In genomic region chr7:45744387-45744786, GRCm38 (mm10) we compare ENCODE assay signal across 9 mouse cellular contexts. TPM values are rescaled to one million over a fixed set of nuclear protein-coding genes. Genes with fewer than 3 reads are reported as not detected.
DNase-seq lines count a peak whose midpoint lies in the region; ATAC-seq and TF ChIP-seq lines count a peak whose summit lies in the region.
"Had no signal": no experiment of that assay in that cellular context is flagged by ENCODE, and none has a peak within 500 bp of the region (broad histone marks: within the 10 kb centered on the region; RNA-seq: fewer than 3 reads in every experiment).

No protein-coding gene starts in this region.

- H3K4me3 ChIP-seq in ES-E14 (ENCODE audit: insufficient read depth in 1 of 2, low read depth in 1 of 2, low read length in 2 of 2, poor library complexity in 1 of 2, severe bottlenecking in 1 of 2) = no peak overlapping the region
- H3K4me3 ChIP-seq: limb, embryonic 13.5 days had no signal

- H3K9me3 ChIP-seq in ES-E14 (ENCODE audit: control insufficient read depth, insufficient read depth, low read depth, low read length) = no peaks in the 10 kb centered on the region

- intact Hi-C loops in heart, postnatal 10 days (cut with DNase I) = no loop called here

- peak; percentile 41 for DNase-seq in heart, adult 8-10 months (ENCODE audit: low spot score)
- DNase-seq in heart, adult 9 months (ENCODE audit: low spot score in 2 of 2) = no peak
- peak; percentile 60 for DNase-seq in ES-E14 (ENCODE audit: low read depth, low spot score)
- DNase-seq in cerebellum, adult 8-10 months = peak; percentile 68
- peak; percentile 58 to 85 for DNase-seq in heart, postnatal 10 days
- peak; percentile 72 for DNase-seq in left cerebral cortex, adult 11 months (ENCODE audit: low spot score)
- DNase-seq in naive thymus-derived CD4-positive, alpha-beta T cell, adult 2 months (ENCODE audit: low read depth) = peak; percentile 73

- no peaks in the 10 kb centered on the region for H3K36me3 ChIP-seq in ES-E14 (ENCODE audit: control insufficient read depth, insufficient read depth, low read length, poor library complexity, severe bottlenecking)
- H3K36me3 ChIP-seq: limb, embryonic 13.5 days had no signal

- H3K9ac ChIP-seq in ES-E14 (ENCODE audit: insufficient read depth, low read depth, low read length, poor library complexity, severe bottlenecking) = no peak overlapping the region
- H3K9ac ChIP-seq: limb, embryonic 13.5 days had no signal

- H3K4me1 ChIP-seq in ES-E14 (ENCODE audit: control insufficient read depth in 2 of 2, insufficient read depth in 2 of 2, low read length in 2 of 2, poor library complexity in 1 of 2) = peaks cover 0 to 10% of the 10 kb centered on the region in 2 experiments; a peak in 2 of 4 replicates

- ATAC-seq in inflammation-experienced regulatory T-cells, adult 6 months = no peak

- in situ Hi-C loops in ES-E14 (cut with MboI; ENCODE audit: low sequenced_read_pairs in 2 of 2, unreplicated experiment in 2 of 2) = loop anchor here (10.0 to 25.0 kb wide), 2 partner anchors 180 to 193 kb away; partner anchors contain the start of genes Ccdc114 (in 1 of the 2) and Emp3 (in 1 of the 2)

- no peak overlapping the region for H3K27ac ChIP-seq in ES-E14 (ENCODE audit: insufficient read depth, low read depth, low read length, poor library complexity, severe bottlenecking)
- H3K27ac ChIP-seq: limb, embryonic 13.5 days had no signal

TF ChIP-seq in ES-E14, 5 proteins besides CTCF, POLR2A, EP300 and RAD21:
- TF ChIP-seq ZNF384 (IDR thresholded peaks at IDR 0.05; ENCODE audit: low read depth, low read length) = no peak
- TF ChIP-seq CHD2 (IDR thresholded peaks at IDR 0.05; ENCODE audit: low read depth, low read length) = peak; percentile 95
TF ChIP-seq in ES-E14: peak in this region for 1.

RNA-seq across cellular contexts. Expression of gene Spaca4, which starts 18.8 kb away (rescaled TPM):
- not detected for total RNA-seq in heart, adult 8-10 months (2022)
- total RNA-seq in ES-E14 (2012; rRNA removed) = 0.76 and 1.7 TPM in 2 replicates
- not detected for total RNA-seq in heart, postnatal 10 days (2021)
- not detected for polyA plus RNA-seq in inflammation-experienced regulatory T-cells, adult 6 months (2017; shearing (Covaris generic))
- polyA plus RNA-seq: limb, embryonic 13.5 days had no signal

RNA-seq across cellular contexts. Expression of gene Fam83e, which starts 23.4 kb away (rescaled TPM):
- total RNA-seq in heart, adult 8-10 months (2022) = under 1 TPM; 0.19 to 0.55 (median 0.44) TPM
- total RNA-seq in ES-E14 (2012; rRNA removed) = 6.1 and 6.6 TPM in 2 replicates
- under 1 TPM; 0.10 to 0.12 TPM for total RNA-seq in heart, postnatal 10 days (2021)
- under 1 TPM in 2 of 3 experiments, not detected in 1; 0.63 to 0.80 TPM for polyA plus RNA-seq in inflammation-experienced regulatory T-cells, adult 6 months (2017; shearing (Covaris generic))

RNA-seq across cellular contexts. Expression of gene Sphk2, which starts 26.6 kb away (rescaled TPM):
- 10 to 100 TPM; 15.3 to 19.3 (median 18.4) TPM for total RNA-seq in heart, adult 8-10 months (2022)
- total RNA-seq in ES-E14 (2012; rRNA removed) = 18.7 and 21.5 TPM in 2 replicates
- 10 to 100 TPM; 17.4 to 20.1 TPM for total RNA-seq in heart, postnatal 10 days (2021)
- polyA plus RNA-seq in inflammation-experienced regulatory T-cells, adult 6 months (2017; shearing (Covaris generic)) = 10 to 100 TPM; 12.1 to 17.3 (median 15.5) TPM

RNA-seq across cellular contexts. Expression of gene Rpl18, which starts 29.1 kb away (rescaled TPM):
- 100 to 1,000 TPM; 552 to 697 (median 598) TPM for total RNA-seq in heart, adult 8-10 months (2022)
- 3,487 and 5,312 TPM in 2 replicates for total RNA-seq in ES-E14 (2012; rRNA removed)
- total RNA-seq in heart, postnatal 10 days (2021) = 100 to 1,000 TPM; 698 to 700 TPM
- 1,000 to 10,000 TPM; 1,609 to 2,946 (median 2,383) TPM for polyA plus RNA-seq in inflammation-experienced regulatory T-cells, adult 6 months (2017; shearing (Covaris generic))

RNA-seq across cellular contexts. Expression of gene Lmtk3, which starts 39.2 kb away (rescaled TPM):
- under 1 TPM in 1 of 4 experiments, not detected in 3; 0.22 TPM for total RNA-seq in heart, adult 8-10 months (2022)
- total RNA-seq in ES-E14 (2012; rRNA removed) = 7.2 and 9.5 TPM in 2 replicates
- under 1 TPM; 0.22 to 0.30 TPM for total RNA-seq in heart, postnatal 10 days (2021)
- polyA plus RNA-seq in inflammation-experienced regulatory T-cells, adult 6 months (2017; shearing (Covaris generic)) = under 1 TPM in 1 of 3 experiments, not detected in 2; 0.58 TPM

Comparison
In these comparisons a context has a peak if more than half of its experiments do, and no peak if none do; other contexts are left out.
1. DNase-seq: peak in heart, adult 8-10 months (single experiment), ES-E14 (single experiment), cerebellum, adult 8-10 months (single experiment), heart, postnatal 10 days (2 of 2), left cerebral cortex, adult 11 months (single experiment) and naive thymus-derived CD4-positive, alpha-beta T cell, adult 2 months (single experiment); none in heart, adult 9 months (0 of 2).